Mouse (Mus musculus): Measurements from ENCODE around the gene Zfp513. TPM values are rescaled to one million over a fixed set of nuclear protein-coding genes. Genes with fewer than 3 reads are reported as not detected.
"Not testable (repeated sequence)": the region's sequence is repeated elsewhere in the genome, so short reads cannot be mapped to it uniquely, and the experiment has no call there.

Zfp513 gene
- 10 to 100 TPM; 24.1 to 31.4 (median 28.4) TPM for total RNA-seq (2022)

DNA sequence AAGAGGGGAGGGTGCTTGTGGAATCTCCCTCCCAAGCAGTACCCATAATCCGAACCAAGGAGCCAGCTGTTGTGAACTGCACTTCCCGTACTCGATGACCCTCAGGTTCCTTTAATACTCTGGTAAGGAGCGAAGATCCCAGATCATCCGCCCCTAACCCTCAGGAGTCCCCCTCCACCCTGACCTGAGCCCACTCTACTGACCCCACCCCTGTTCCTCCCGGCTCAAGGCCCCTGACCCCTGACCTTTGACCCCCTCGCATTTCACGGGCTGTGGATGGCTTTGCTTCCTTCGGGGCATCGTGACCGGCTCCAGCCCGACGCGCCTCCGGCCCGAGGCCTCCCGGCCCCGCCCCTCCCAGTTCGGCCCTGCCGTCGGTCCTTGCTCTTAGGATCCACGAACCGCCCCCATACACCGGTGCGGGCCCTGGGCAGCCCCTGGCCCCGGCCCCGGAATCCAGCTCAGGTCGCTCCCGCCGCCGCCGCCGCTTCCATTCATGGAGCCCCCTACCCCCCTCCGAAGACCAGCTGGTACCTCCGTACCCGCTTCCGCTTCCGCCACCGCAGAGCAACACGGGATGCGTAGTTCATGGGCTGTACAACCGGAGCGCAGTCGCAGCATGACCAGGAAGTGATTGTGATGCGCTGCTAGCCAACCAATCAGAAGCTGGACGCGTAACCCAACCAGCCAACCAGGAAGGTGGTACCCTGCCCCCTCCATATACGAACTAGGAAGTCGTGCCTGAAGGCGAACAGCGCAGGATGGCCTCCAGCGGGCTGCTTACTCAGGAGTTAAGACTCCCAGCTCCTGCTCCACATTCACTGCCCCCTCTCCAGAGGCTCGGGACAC lies at the start of gene Zfp513:
Gene Zfp513, minus strand, starts transcription at position 562 of the 849 bp plus-strand sequence.
- peak; percentile 89 to 99 for DNase-seq (ENCODE audit: low spot score in 2 of 2)

GRCm38 (mm10) chr5:31251541-31252101 lies 49.5 kb upstream of the Zfp513 start, which contains the start of gene Krtcap3:
TSS of gene Krtcap3 (plus strand) at chr5:31251691.
- DNase-seq (ENCODE audit: low spot score in 2 of 2), result no peak

- DNase-seq (ENCODE audit: low spot score in 2 of 2), result no peak
These were observed 48.6 kb upstream of the Zfp513 start for GRCm38 (mm10) chr5:31250716-31251115.

- DNase-seq (ENCODE audit: low spot score in 2 of 2), result no peak
These were observed 40.1 kb upstream of the Zfp513 start for GRCm38 (mm10) chr5:31242191-31242590.

GRCm38 (mm10) chr5:31241522-31242034 lies 39.5 kb upstream of the Zfp513 start:
- DNase-seq (ENCODE audit: low spot score in 2 of 2), result no peak

DNA sequence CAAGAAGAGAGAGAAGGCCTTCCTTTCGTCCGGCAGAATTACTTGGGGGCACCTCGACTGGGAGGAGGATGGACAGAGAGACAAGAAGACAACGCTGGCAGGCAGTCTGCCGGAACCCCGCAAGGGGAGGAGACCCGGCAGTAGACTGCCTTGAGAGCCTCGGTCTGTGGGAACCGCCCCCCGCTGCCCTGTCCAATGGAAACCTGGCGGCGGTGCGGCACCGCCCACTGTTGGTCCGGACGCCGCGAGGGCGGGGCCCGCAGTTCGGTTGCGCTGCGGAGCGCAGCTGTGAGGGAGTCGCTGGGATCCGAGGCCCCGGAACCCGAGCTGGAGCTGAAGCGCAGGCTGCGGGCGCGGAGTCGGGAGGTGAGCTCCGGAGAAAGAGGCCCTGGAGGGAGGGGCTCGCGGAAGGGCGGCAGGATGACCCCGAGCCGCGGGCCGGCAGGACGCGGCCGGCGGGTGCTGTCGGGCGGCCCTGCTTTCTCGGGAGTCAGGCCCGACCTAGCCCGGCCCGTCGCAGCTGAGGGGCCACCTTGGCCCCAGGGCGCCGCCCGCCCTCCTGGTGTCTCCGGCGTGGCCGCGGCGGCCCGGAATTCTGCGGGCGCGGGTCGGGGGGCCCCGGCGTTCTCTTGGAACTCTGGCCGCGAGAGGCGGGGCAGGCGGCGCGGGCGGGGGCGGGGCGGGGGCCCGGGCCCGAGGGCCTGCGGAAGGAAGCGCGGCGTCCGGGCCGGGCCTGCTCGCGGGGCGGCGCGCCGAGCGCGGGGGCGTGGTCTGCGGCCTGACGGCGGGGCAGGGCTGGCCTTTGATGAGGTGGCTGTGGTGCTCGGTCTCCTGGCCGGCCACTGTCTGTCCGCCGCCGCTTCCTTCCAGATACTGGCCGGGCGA lies 38.8 kb upstream of the Zfp513 start, which contains the start of the genes Nrbp1 and Gm9970:
Gene Nrbp1, plus strand, starts transcription at position 228 of the 885 bp plus-strand sequence.
Gene Gm9970, minus strand, starts transcription at position 596 of the 885 bp plus-strand sequence.
- peak; percentile 86 to 96 for DNase-seq (ENCODE audit: low spot score in 2 of 2)

DNA sequence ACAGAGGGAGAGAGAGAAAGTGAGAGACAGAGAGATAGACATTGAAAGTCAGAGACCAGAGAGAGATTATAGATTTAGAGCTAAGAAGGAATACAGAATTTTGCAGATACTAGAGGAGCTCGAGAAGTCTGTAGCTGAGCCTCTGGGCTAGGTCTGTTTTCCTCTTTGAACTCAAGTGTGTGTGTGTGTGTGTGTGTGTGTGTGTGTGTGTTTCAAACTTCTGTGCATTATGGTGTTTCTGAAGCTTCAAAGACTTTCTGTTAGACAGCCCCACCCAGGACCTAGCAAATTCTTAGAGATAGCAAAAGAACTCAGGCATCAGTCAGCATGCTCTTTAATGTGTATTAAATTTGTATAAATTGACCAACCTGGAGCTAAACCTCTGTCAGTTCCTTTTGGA lies 24.5 kb upstream of the Zfp513 start:
- DNase-seq (ENCODE audit: low spot score in 2 of 2), result no peak

DNA sequence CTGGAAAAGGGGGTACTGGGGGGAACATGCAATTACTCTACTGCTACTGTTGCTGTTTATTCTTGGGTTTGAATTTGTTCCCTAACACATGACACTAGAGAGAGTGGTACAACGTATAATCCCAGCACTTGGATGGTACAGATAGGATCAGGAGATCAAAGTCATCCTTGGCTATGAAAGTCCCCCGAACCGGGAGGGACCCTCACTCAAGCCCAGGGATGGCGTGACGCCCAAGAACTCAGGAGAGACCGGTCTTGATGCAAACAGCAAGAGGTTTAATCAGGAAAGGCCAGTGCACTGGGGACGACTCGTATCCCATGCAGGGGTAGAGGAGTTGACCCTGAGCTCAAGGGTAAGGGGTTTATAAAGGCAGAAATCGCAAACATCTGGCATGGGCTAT lies 20.6 kb upstream of the Zfp513 start:
- DNase-seq (ENCODE audit: low spot score in 2 of 2), result no peak

DNA sequence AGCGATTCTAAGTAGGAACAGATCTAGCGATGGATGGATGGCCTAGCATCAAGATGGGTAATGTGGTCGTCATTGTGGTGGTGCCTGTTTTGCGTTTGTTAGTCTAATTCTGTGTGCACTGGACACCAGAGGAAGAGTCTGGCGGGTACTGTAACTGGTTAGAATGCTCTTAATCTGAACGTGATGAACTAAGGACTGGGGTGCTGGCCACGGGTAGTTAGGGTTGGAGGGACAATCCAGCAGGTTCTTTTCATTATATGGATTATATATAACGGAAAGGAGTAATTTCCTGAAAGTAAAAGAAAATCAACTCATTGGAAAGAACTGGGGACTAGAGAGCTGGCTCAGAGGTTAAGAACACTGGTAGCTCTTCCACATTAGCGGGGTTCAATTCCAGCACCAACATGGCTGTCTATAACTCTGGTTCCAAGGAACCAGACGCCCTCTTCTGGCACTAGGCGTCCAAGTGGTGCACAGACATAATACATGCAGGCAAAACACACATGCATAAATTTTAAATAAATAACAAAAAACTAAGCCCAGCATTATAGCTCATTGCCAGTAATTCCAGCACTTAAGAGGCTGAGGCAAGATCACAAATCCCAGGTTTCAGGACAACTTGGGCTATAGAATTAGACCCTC lies 19.3 kb upstream of the Zfp513 start:
- no peak for DNase-seq (ENCODE audit: low spot score in 2 of 2)

GRCm38 (mm10) chr5:31220448-31221303 lies 18.6 kb upstream of the Zfp513 start, which contains the start of gene Ppm1g:
TSS of gene Ppm1g (minus strand) at chr5:31220687.
- peak; percentile 88 to 93 for DNase-seq (ENCODE audit: low spot score in 2 of 2)

GRCm38 (mm10) chr5:31219911-31220447 lies 17.9 kb upstream of the Zfp513 start:
- no peak for DNase-seq (ENCODE audit: low spot score in 2 of 2)

DNA sequence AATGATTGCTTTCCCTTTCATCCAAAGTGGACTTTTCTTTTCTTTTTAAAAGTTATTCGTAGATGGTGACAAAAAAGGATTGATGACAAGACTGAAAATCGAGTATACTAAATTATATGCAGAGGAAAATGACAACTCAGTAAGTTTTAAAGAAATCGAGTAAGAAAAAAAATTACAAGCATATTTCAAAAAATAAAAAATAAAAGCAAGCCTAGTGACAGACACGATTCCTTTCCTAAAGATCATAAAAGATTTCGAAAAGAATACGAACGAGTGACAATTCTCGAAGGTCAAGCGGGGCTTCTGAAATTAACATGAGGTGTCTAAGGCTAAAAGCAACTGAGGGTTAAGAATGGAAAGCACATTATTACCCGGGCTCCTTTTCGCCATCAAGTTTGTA lies 17.4 kb upstream of the Zfp513 start:
- DNase-seq (ENCODE audit: low spot score in 2 of 2), result no peak

DNA sequence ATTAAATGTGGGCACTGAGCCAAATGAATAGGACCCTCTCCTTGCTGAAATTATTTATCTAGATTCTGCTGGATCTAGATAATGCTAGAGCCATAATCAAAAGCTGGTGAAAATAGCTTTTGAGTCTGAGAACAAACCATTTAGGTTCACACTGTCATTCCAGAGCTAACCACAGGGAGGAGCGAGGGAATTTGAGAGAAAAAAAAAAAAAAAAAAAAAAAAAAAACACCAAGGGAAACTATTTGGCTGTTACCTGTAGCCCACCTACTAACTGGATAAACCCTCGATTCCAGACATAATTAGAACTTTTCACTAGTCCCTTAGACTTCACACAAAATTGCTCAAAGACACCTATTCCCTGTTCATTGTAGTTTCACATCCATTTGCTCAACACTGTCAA lies 17.0 kb upstream of the Zfp513 start:
- no peak for DNase-seq (ENCODE audit: low spot score in 2 of 2)

DNA sequence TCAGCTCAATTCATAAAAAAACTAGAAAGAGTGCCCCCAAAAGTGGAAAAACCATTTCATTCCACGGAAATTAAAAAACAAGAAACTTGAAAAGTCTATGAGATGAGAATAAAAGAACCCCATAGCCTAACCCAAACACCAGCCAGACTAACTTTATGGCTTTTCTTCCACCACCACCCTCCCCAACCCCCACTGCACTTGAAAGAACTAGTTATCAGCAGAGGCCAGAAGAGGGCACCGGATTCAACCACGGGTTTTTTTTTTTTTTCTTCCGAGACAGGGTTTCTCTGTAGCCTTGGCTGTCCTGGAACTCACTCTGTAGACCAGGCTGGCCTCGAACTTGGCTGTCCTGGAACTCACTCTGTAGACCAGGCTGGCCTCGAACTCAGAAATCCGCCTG lies 16.2 kb upstream of the Zfp513 start:
- no peak for DNase-seq (ENCODE audit: low spot score in 2 of 2)

DNA sequence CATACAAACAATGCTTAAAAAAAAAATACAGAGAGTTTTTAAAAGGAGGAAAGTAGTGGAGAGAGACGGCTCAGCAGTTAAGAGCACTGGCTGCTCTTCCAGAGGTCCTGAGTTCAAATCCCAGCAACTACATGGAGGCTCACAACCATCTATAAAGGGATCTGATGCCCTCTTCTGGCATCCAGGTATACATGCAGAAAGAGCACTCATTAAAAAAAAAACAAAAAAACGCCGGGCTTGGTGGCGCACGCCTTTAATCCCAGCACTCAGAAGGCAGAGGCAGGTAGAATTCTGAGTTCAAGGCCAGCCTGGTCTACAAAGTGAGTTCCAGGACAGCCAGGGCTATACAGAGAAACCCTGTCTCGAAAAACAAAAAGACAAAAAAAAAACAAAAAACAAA lies 14.5 kb upstream of the Zfp513 start:
- not testable (repeated sequence) for DNase-seq (ENCODE audit: low spot score in 2 of 2)

DNA sequence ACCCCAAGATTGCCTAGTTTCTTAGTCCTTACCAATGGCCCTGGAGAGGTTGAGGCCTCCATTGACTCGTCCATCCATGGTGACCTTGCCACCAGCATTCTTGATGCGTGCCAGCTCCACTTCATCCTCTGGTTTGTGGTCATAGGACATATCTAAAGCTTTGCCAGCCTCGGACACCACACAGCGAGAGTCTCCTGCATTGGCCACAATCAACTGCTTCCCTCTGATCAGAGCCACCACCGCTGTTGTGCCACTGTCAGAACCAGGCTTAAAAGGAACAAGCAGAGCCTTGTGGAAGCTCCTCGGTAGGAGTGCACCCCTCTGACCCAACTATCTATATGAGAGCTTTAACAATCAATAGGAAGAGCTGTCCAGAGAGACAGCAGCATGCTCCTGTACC lies 2.3 kb upstream of the Zfp513 start:
- DNase-seq (ENCODE audit: low spot score in 2 of 2), result no peak

GRCm38 (mm10) chr5:31203866-31204265 lies 1.8 kb upstream of the Zfp513 start:
- no peak for DNase-seq (ENCODE audit: low spot score in 2 of 2)

- no peak for DNase-seq (ENCODE audit: low spot score in 2 of 2)
These were observed 830 bp upstream of the Zfp513 start for GRCm38 (mm10) chr5:31202933-31203332.

DNA sequence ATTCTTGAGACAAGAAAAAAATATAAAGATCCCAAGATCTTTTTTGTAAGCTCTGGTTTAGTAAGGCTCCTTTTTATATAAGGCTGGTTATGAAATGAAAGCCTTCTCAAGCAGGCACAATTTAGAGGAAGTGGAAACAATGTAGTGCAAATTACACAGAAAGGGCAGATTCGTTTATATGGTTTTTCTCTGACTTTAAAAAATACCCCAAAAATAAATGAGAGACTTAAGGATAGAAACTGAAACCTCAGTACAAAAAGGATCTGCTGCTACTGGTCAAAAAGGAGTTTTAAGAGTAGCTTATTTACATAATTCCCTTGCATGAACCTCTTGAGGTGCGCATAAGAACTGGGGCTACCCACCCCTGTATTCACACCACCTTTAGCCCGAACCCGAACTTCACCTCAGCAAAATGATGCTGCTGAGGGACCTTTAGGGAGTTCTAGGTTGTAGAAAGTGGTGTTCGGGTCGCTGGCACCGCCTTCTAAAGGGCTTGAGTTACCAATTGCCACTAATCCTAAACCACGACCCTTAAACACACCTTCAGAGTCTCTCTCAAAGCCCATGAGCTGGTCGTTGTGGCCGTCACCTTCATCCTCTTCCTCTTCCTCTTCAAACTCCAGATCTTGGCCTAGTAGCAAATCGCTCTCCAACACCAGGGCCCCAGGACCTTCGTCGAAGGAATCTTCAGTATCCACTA lies 911 bp downstream of the Zfp513 start:
- DNase-seq (ENCODE audit: low spot score in 2 of 2), result no peak

All from left cerebral cortex, adult 8-10 months (tissue).